Mouse (Mus musculus) midbrain, embryonic 16.5 days (tissue): ENCODE results near the gene Igsf8. TPM values are rescaled to one million over a fixed set of nuclear protein-coding genes. Genes with fewer than 3 reads are reported as not detected.

Experiments used
- ATAC-seq: fragments of 200-750 bp; cut with Nextera tagmentation; 2 replicates; pipeline ENCODE4 v1.8.0; 2017; ENCODE audit warnings: moderate TSS enrichment
- H3K27ac ChIP-seq: fragments of 300-500 bp; sonication (generic); 2 replicates; pipeline ENCODE4 v1.5.1; 2014; ENCODE audit warnings: mild to moderate bottlenecking, low read length, mixed read lengths
- H3K27me3 ChIP-seq: fragments of 300-500 bp; sonication (generic); 2 replicates; pipeline ENCODE4 v1.6.1; 2014; ENCODE audit warnings: low read depth, low read length, mixed read lengths; ENCODE audit not compliant: control insufficient read depth, insufficient read depth
- H3K36me3 ChIP-seq: fragments of 300-500 bp; sonication (generic); 2 replicates; pipeline ENCODE4 v1.6.1; 2014; ENCODE audit warnings: mild to moderate bottlenecking, low read length, moderate library complexity, mixed read lengths; ENCODE audit not compliant: control insufficient read depth, insufficient read depth
- H3K4me1 ChIP-seq: fragments of 300-500 bp; sonication (generic); 2 replicates; pipeline ENCODE4 v1.6.1; 2014; ENCODE audit warnings: mild to moderate bottlenecking, low read length, mixed read lengths; ENCODE audit not compliant: control insufficient read depth, insufficient read depth
- H3K4me2 ChIP-seq: fragments of 300-500 bp; sonication (generic); 2 replicates; pipeline ENCODE4 v1.6.1; 2014; ENCODE audit warnings: mild to moderate bottlenecking, low read length, mixed read lengths
- H3K4me3 ChIP-seq: fragments of 300-500 bp; sonication (generic); 2 replicates; pipeline ENCODE4 v1.5.1; 2014; ENCODE audit warnings: low read depth, mild to moderate bottlenecking, low read length, moderate library complexity, mixed read lengths
- H3K9ac ChIP-seq: fragments of 300-500 bp; sonication (generic); 2 replicates; pipeline ENCODE4 v1.6.1; 2014; ENCODE audit warnings: low read depth, low read length, mixed read lengths
- H3K9me3 ChIP-seq: fragments of 300-500 bp; sonication (generic); replicated peaks from 2 replicates; pipeline ENCODE4 v1.6.1; 2014; ENCODE audit warnings: mild to moderate bottlenecking, low read length, mixed read lengths; ENCODE audit not compliant: control insufficient read depth, poor library complexity, severe bottlenecking
- WGBS: fragments of 180-500 bp; shearing (Covaris S2); extraction: QIAGEN DNeasy Blood & Tissue Kit; methylation state at CpG from one replicate; pipeline ENCODE4 v1.1.7; 2014; 5-methylcytosine and 5-hydroxymethylcytosine counted together
- polyA plus RNA-seq: library from polyadenylated mRNA; unstranded; fragments of >200 nt; fragmentation: Nextera tagmentation; extraction: Ambion mirVana; gene quantifications from 2 replicates; pipeline ENCODE4 v1.2.1, GENCODE M21; 2015

Igsf8 gene
- polyA plus RNA-seq, 1 experiment from 2014 or later, result 63.9 TPM

GRCm38 (mm10) chr1:172258314-172258713 is 3.1 kb upstream of the Igsf8 start, which contains the start of gene Atp1a4:
Atp1a4 (minus strand) TSS chr1:172258414.
- Histone ChIP-seq H3K9ac (no peak within 1 kb of the TSS), H3K4me3 (no peak within 1 kb of the TSS), H3K4me1 (0 out of 2 replicates have a peak, but pooled peaks cover 2% of the 10 kb centered on the region), H3K9me3 (no peaks in the 10 kb centered on the region), H3K4me2 (no peak within 1 kb of the TSS), H3K36me3 (no peaks in the 10 kb centered on the region), H3K27me3 (no peaks in the 10 kb centered on the region), H3K27ac (no peak within 1 kb of the TSS)
- no peak for ATAC-seq
- WGBS, result 91% methylated on average over 6 of the region's 6 CpGs

GRCm38 (mm10) chr1:172271208-172271607 is 9.8 kb downstream of the Igsf8 start:
- peaks cover 6% of the 10 kb centered on the region for H3K4me1 ChIP-seq

GRCm38 (mm10) chr1:172271765-172272164 is 10.3 kb downstream of the Igsf8 start:
- Histone ChIP-seq H3K4me3 (no peak overlapping the region), H3K27ac (peak overlapping the region; percentile 0; the same call in 1 of the 2 replicates), H3K36me3 (no peaks in the 10 kb centered on the region), H3K9me3 (no peaks in the 10 kb centered on the region), H3K27me3 (no peaks in the 10 kb centered on the region), H3K4me2 (no peak overlapping the region), H3K9ac (no peak overlapping the region), H3K4me1 (peaks cover 6% of the 10 kb centered on the region)
- ATAC-seq, result peak; percentile 92
- 32% methylated on average over 10 of the region's 10 CpGs for WGBS

More at GRCm38 (mm10) chr1:172271208-172271607, 9.8 kb downstream of the Igsf8 start:
- ATAC-seq, result peak; percentile 66
- 47% methylated on average over 3 of the region's 3 CpGs for WGBS
- Histone ChIP-seq H3K9me3 (no peaks in the 10 kb centered on the region), H3K9ac (no peak overlapping the region), H3K4me3 (no peak overlapping the region), H3K4me2 (no peak overlapping the region), H3K27me3 (no peaks in the 10 kb centered on the region), H3K27ac (peak overlapping the region; percentile 43; the same call in 1 of the 2 replicates), H3K36me3 (no peaks in the 10 kb centered on the region)

- Histone ChIP-seq H3K27ac (no peak overlapping the region), H3K4me2 (no peak overlapping the region), H3K9ac (no peak overlapping the region), H3K4me1 (peaks cover 6% of the 10 kb centered on the region), H3K36me3 (no peaks in the 10 kb centered on the region), H3K27me3 (no peaks in the 10 kb centered on the region), H3K4me3 (no peak overlapping the region), H3K9me3 (no peaks in the 10 kb centered on the region)
- 94% methylated on average over 6 of the region's 6 CpGs for WGBS
- ATAC-seq, result no peak
These were observed 11.9 kb downstream of the Igsf8 start for GRCm38 (mm10) chr1:172273386-172273785.

GRCm38 (mm10) chr1:172274116-172274515 is 12.7 kb downstream of the Igsf8 start:
- peaks cover 6% of the 10 kb centered on the region for H3K4me1 ChIP-seq
- H3K36me3 ChIP-seq, result no peaks in the 10 kb centered on the region
- no peak overlapping the region for H3K27ac ChIP-seq
- 67% methylated on average over 5 of the region's 5 CpGs for WGBS
- no peak overlapping the region for H3K9ac ChIP-seq
- no peak for ATAC-seq
- no peaks in the 10 kb centered on the region for H3K27me3 ChIP-seq
- no peak overlapping the region for H3K4me3 ChIP-seq
- no peaks in the 10 kb centered on the region for H3K9me3 ChIP-seq
- no peak overlapping the region for H3K4me2 ChIP-seq

- 69% methylated on average over 5 of the region's 5 CpGs for WGBS
- no peak overlapping the region for H3K9ac ChIP-seq
These were observed 13.1 kb downstream of the Igsf8 start for GRCm38 (mm10) chr1:172274547-172274946.

GRCm38 (mm10) chr1:172277172-172277571 is 15.7 kb downstream of the Igsf8 start:
- no peak overlapping the region for H3K27ac ChIP-seq
- peaks cover 3% of the 10 kb centered on the region; the same call in 1 of the 2 replicates for H3K4me1 ChIP-seq
- no peak overlapping the region for H3K9ac ChIP-seq
- H3K4me3 ChIP-seq, result no peak overlapping the region
- H3K4me2 ChIP-seq, result no peak overlapping the region
- no peaks in the 10 kb centered on the region for H3K9me3 ChIP-seq
- ATAC-seq, result no peak
- 77% methylated on average over 3 of the region's 3 CpGs for WGBS
- H3K36me3 ChIP-seq, result no peaks in the 10 kb centered on the region
- H3K27me3 ChIP-seq, result no peaks in the 10 kb centered on the region

More at GRCm38 (mm10) chr1:172274547-172274946, 13.1 kb downstream of the Igsf8 start:
- ATAC-seq, result no peak
- Histone ChIP-seq H3K9me3 (no peaks in the 10 kb centered on the region), H3K4me3 (no peak overlapping the region), H3K36me3 (no peaks in the 10 kb centered on the region), H3K27me3 (no peaks in the 10 kb centered on the region), H3K4me1 (peaks cover 6% of the 10 kb centered on the region), H3K4me2 (no peak overlapping the region), H3K27ac (no peak overlapping the region)

- Histone ChIP-seq H3K4me3 (no peak overlapping the region), H3K4me1 (peaks cover 3% of the 10 kb centered on the region; the same call in 1 of the 2 replicates), H3K9ac (no peak overlapping the region), H3K9me3 (no peaks in the 10 kb centered on the region), H3K36me3 (no peaks in the 10 kb centered on the region), H3K27me3 (no peaks in the 10 kb centered on the region), H3K27ac (no peak overlapping the region), H3K4me2 (no peak overlapping the region)
- 95% methylated on average over 13 of the region's 13 CpGs for WGBS
- ATAC-seq, result no peak
These were observed 16.9 kb downstream of the Igsf8 start for GRCm38 (mm10) chr1:172278328-172278727.

GRCm38 (mm10) chr1:172279768-172280509 is 18.5 kb downstream of the Igsf8 start:
- Histone ChIP-seq H3K4me2 (no peak overlapping the region), H3K9me3 (no peaks in the 10 kb centered on the region), H3K4me3 (no peak overlapping the region), H3K27ac (peak overlapping the region; percentile 60), H3K27me3 (no peaks in the 10 kb centered on the region), H3K4me1 (peaks cover 3% of the 10 kb centered on the region; the same call in 1 of the 2 replicates), H3K36me3 (no peaks in the 10 kb centered on the region), H3K9ac (no peak overlapping the region)
- WGBS, result 82% methylated on average over 16 of the region's 16 CpGs
- peak; percentile 52 for ATAC-seq
